Mouse (Mus musculus): ENCODE measurements around the gene Naa80. TPM values are rescaled to one million over a fixed set of nuclear protein-coding genes. Genes with fewer than 3 reads are reported as not detected.
A peak's percentile ranks its signal among the peaks of the same experiment; 100 is the strongest.

Gene Naa80
- polyA plus RNA-seq, 1 experiment, result not detected

DNA sequence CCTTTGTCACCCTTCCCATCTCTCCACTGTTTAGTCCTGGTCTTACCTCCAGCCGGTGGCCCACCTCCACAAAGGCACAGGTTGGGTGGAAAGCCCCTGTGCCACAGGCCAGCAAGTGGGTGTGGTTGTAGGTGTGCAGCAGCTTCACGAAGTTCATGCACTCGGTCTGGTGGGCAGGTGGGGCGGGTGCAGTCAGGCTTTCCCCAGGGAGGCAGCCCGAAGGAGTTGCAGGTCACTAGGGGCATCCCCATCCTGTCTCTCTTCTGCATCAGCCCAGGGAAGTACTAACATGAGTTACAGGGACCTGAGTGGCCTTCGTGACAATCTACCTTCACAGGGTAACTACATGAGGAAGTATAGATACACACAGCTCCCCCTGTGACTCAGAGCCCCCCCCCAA, 24.6 kb downstream of the Naa80 start:
- H3K4me3 ChIP-seq (ENCODE audit: insufficient read depth, low read depth, low read length), result no peak overlapping the region
- H3K27ac ChIP-seq (ENCODE audit: insufficient read depth, low read depth, low read length), result no peak overlapping the region
- peaks cover 5% of the 10 kb centered on the region; the same call in 1 of the 2 replicates for H3K4me1 ChIP-seq (ENCODE audit: control insufficient read depth, insufficient read depth, low read length)
- TF ChIP-seq POLR2A (IDR thresholded peaks at IDR 0.05; ENCODE audit: insufficient read depth, low read depth, low read length), result no peak
- no peak for TF ChIP-seq CTCF (IDR thresholded peaks at IDR 0.05; ENCODE audit: insufficient read depth, low read depth, low read length)
- WGBS, result 87% methylated on average over 6 of the region's 6 CpGs

DNA sequence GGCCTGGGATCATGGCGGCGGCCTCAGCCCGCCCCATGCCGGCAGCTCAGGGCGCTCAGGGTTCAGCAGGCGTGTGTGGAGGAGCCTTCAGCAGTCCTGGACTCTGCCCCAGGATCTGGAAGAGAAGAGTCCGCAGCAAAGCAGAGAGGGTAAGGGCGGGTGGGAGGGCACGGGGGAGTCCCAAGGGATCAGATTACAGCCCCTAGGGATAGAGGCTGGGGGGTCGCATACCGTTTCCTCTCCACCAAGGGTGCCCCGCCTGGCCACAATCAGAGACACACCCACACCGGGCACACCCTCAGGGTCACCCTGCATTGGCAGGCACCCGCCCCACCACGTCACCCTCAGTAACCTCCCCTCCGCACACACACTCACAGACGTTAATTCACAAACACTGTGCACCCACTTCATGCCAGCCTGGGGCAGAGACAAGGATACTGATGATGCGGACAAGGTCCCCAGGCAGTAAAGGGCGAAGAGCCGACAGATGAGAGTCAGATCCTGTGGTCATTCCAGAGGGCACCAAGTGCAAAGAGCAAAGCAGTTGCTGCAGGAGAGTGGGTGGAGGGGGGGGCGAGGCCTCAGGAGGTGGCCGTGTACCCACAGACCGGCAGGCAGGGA, 26.5 kb downstream of the Naa80 start:
- no peak for TF ChIP-seq CTCF (IDR thresholded peaks at IDR 0.05; ENCODE audit: insufficient read depth, low read depth, low read length)
- TF ChIP-seq POLR2A (IDR thresholded peaks at IDR 0.05; ENCODE audit: insufficient read depth, low read depth, low read length), result no peak
- H3K27ac ChIP-seq (ENCODE audit: insufficient read depth, low read depth, low read length), result no peak overlapping the region
- WGBS, result 67% methylated on average over 23 of the region's 23 CpGs
- H3K4me3 ChIP-seq (ENCODE audit: insufficient read depth, low read depth, low read length), result no peak overlapping the region
- H3K4me1 ChIP-seq (ENCODE audit: control insufficient read depth, insufficient read depth, low read length), result peaks cover 2% of the 10 kb centered on the region; the same call in 1 of the 2 replicates

DNA sequence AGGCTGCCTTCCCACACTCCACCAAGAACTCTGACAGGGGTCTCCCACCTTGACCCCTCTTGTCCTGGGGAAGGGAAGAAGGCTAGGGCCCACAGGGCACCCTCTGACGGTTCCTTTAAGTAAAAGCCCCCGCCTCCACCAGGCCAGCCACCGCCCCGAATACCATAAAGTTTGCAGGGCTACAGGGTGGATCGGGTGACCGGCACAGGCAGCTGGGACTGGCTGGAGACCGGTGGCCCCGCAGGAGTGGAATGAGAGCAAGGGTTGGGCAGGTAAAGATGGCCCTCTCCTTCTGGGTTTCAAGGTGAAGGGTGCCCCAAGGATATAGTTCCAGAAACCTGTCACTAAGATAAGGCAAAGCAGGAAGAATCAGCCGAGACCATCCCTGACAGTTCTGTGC, 27.9 kb downstream of the Naa80 start:
- Histone ChIP-seq H3K4me1 (ENCODE audit: control insufficient read depth, insufficient read depth, low read length) (peaks cover 7% of the 10 kb centered on the region), H3K4me3 (ENCODE audit: insufficient read depth, low read depth, low read length) (no peak overlapping the region), H3K27ac (ENCODE audit: insufficient read depth, low read depth, low read length) (no peak overlapping the region)
- TF ChIP-seq POLR2A (IDR thresholded peaks at IDR 0.05; ENCODE audit: insufficient read depth, low read depth, low read length) (no peak), CTCF (IDR thresholded peaks at IDR 0.05; ENCODE audit: insufficient read depth, low read depth, low read length) (no peak)
- WGBS, result 64% methylated on average over 9 of the region's 9 CpGs

DNA sequence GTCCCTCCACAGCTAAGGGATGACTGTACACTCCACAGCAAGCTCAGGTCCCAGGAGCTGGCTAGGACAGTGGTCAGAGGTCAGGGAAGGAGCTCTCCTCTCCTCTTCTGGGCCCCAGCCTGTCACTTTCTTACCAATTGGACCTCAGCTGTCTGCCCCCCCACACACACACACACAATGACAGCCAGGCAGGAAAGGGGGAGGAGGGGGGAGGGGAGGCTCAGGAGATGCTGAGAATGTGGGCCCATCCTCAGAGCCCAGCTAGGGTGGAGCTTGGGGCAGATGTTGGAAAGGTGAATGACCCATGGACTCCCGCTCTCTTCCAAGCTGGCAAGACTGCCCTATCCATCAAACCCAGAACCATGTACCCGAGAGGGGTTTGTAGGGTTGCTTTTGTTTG, 28.3 kb downstream of the Naa80 start:
- 90% methylated on average over 2 of the region's 2 CpGs for WGBS
- TF ChIP-seq CTCF (IDR thresholded peaks at IDR 0.05; ENCODE audit: insufficient read depth, low read depth, low read length) (no peak), POLR2A (IDR thresholded peaks at IDR 0.05; ENCODE audit: insufficient read depth, low read depth, low read length) (no peak)

DNA sequence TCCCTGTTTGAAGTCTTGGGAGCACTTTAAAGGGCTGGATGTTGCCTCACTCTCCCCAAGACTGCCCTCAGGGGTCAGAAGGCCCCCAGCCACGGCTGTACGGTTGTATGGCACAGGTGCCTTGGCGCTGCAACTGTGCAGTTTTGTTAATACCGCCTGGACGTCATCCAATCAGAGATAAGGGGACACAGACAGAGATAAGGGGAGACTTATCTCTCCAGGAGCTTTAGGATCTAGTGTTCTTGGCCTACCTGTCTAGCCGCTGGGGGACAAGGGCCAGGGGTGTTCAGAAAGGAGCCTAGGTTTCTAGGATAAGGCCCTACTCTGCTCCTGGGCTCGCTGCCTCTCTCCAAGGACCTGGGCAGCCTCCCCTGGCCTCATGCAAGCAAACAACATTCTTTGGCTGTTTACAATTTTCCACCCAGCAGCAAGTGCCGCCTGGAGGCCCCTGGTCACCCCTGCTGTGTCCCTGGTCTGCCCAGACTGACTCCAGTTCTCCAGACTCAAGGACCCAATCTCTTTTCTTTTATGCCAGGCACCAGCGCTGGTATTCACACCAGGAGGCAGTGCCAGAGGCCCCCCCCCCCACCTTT, 29.1 kb downstream of the Naa80 start:
- WGBS, result 66% methylated on average over 9 of the region's 9 CpGs
- TF ChIP-seq CTCF (IDR thresholded peaks at IDR 0.05; ENCODE audit: insufficient read depth, low read depth, low read length) (no peak), POLR2A (IDR thresholded peaks at IDR 0.05; ENCODE audit: insufficient read depth, low read depth, low read length) (no peak)
- Histone ChIP-seq H3K4me3 (ENCODE audit: insufficient read depth, low read depth, low read length) (no peak overlapping the region), H3K27ac (ENCODE audit: insufficient read depth, low read depth, low read length) (no peak overlapping the region), H3K4me1 (ENCODE audit: control insufficient read depth, insufficient read depth, low read length) (peaks cover 13% of the 10 kb centered on the region)

More for the DNA sequence above, 28.3 kb downstream of the Naa80 start:
- peaks cover 9% of the 10 kb centered on the region for H3K4me1 ChIP-seq (ENCODE audit: control insufficient read depth, insufficient read depth, low read length)
- no peak overlapping the region for H3K4me3 ChIP-seq (ENCODE audit: insufficient read depth, low read depth, low read length)
- H3K27ac ChIP-seq (ENCODE audit: insufficient read depth, low read depth, low read length), result no peak overlapping the region

DNA sequence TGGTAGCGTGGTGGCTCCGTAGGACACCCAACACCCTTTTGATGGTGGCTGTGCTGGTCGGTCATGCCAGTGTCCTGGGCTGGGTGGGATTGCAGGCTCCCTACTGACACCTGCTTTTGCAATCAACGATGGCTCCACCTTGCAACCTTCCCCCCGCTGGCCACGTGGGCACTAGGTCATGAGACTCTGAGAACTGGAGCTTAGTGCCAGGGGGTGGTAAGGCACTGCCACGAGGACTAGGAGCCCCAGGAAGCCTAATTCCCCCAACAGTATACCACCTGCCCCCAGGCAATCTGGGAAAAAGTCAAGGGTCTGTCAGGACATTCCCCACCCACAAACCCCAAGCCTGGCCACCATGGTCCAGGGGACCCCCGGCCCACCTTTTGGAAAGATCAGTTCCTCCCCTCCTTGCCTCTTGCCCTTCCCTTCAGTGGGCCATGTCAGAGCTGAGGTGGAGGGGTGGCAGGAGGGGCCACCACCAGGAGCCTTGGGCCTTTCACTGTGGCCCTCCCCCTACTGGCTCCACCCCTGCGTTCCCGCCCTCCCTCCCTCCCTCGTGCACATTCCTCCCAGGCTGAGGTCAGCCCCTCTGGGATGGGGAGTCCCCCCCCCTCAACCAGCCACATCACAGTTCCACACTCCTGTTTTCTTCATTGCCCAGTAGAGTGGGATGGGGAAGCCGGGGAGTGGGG, 30.2 kb downstream of the Naa80 start, which contains the start of gene Sema3b:
Gene Sema3b, minus strand, starts transcription at position 489 of the 692 bp plus-strand sequence.
- H3K4me3 ChIP-seq (ENCODE audit: insufficient read depth, low read depth, low read length), result no peak within 1 kb of the TSS

DNA sequence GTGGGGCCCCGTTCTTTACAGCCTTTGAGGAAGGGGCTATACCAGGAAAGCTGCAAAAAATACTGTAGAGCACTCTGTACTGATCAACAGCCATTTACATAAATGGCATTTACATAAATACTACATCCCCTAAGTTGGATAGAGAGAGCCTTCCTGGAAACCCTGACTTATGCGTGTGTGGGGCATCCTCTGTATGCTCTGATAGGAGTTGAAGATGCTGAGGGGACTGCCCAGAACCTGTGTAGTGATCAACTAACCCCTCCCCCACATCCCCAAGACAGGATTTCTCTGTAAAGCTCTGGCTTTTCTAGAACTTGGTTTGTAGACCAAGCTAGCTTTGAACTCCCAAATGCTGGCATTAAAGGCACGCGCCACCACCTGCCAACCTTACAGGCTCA, 30.7 kb downstream of the Naa80 start:
- no peak for TF ChIP-seq POLR2A (IDR thresholded peaks at IDR 0.05; ENCODE audit: insufficient read depth, low read depth, low read length)
- TF ChIP-seq CTCF (IDR thresholded peaks at IDR 0.05; ENCODE audit: insufficient read depth, low read depth, low read length), result no peak
- 73% methylated on average over 4 of the region's 4 CpGs for WGBS
- peaks cover 15% of the 10 kb centered on the region for H3K4me1 ChIP-seq (ENCODE audit: control insufficient read depth, insufficient read depth, low read length)
- H3K4me3 ChIP-seq (ENCODE audit: insufficient read depth, low read depth, low read length), result no peak overlapping the region
- H3K27ac ChIP-seq (ENCODE audit: insufficient read depth, low read depth, low read length), result no peak overlapping the region

More for the DNA sequence above, 30.2 kb downstream of the Naa80 start, which contains the start of gene Sema3b:
- peaks cover 15% of the 10 kb centered on the region for H3K4me1 ChIP-seq (ENCODE audit: control insufficient read depth, insufficient read depth, low read length)
- H3K27ac ChIP-seq (ENCODE audit: insufficient read depth, low read depth, low read length), result no peak within 1 kb of the TSS
- 45% methylated on average over 12 of the region's 12 CpGs for WGBS
- TF ChIP-seq CTCF (IDR thresholded peaks at IDR 0.05; ENCODE audit: insufficient read depth, low read depth, low read length), result no peak
- no peak for TF ChIP-seq POLR2A (IDR thresholded peaks at IDR 0.05; ENCODE audit: insufficient read depth, low read depth, low read length)

DNA sequence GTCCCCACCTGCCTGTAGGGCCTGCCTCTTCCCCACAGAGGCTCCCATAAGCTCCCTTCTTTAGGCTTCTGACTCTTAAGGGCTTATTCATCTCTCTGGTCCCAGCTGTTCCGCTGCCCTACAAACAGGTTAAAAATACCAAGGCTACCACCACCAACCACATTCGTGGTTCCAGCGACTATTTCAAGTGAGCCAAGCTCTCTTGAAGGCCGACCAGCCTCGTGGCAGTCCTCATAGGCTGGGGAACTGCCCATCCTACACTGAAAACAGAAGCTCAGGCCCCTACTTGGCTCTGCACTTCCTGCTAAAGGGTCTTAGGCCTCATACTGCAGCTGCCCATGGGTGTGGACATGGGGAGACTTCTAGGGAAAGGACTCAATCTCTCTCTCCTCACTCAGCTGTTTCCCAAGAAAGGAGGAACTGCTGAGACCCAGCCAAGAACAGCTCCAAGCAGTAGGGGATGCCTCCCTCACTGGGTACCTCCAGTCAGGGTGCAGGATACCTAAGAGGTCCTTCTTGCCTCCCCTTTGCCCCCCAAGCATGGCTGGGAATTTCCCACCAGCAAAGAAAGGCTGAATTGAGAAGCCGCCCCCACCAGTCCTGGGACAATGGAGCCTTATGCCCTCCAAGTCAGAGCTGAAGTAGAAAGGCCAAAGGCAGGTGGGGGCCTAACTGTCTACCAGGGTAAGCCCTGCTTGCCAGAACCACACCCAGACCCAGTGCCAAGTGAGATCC, 32.9 kb downstream of the Naa80 start:
- Histone ChIP-seq H3K4me1 (ENCODE audit: control insufficient read depth, insufficient read depth, low read length) (peaks cover 15% of the 10 kb centered on the region), H3K27ac (ENCODE audit: insufficient read depth, low read depth, low read length) (peak overlapping the region; percentile 97), H3K4me3 (ENCODE audit: insufficient read depth, low read depth, low read length) (peak overlapping the region; percentile 48)
- 46% methylated on average over 6 of the region's 6 CpGs for WGBS
- no peak for TF ChIP-seq POLR2A (IDR thresholded peaks at IDR 0.05; ENCODE audit: insufficient read depth, low read depth, low read length)
- no peak for TF ChIP-seq CTCF (IDR thresholded peaks at IDR 0.05; ENCODE audit: insufficient read depth, low read depth, low read length)

All from olfactory bulb, adult 2 months (tissue).